Mouse (Mus musculus) spleen, embryonic (tissue): ENCODE data around the gene Fam71f1.

Experiments
- CTCF ChIA-PET: fragments of 350-600 bp; sonication (Branson Sonifier 250); formaldehyde crosslinking; loops from one replicate; lab custom pipeline; 2022; lab: Charles Lee

Gene Fam71f1

DNA sequence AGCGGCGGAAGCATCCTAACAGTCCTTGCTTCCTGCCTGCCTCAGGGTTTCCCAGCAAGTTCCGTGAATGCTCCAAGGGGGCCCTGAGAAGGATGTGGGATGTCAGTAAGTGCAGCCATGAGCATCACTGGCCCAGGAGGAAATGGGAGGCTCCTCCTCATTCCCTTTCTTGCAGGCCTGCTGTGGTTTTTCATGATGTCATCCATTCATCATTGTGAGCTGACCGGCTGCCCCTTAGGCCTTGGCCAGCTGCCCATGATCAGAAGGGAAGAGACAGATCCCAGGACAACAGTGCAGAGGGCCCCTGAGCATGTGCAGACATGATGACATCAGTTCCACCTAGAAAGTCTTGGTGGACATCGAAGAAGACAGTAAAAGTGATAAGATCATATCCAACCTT lies at the start of gene Fam71f1:
Gene Fam71f1 (plus strand): TSS at position 262 of the 400 bp plus-strand sequence.
- CTCF ChIA-PET, result no interaction called here

DNA sequence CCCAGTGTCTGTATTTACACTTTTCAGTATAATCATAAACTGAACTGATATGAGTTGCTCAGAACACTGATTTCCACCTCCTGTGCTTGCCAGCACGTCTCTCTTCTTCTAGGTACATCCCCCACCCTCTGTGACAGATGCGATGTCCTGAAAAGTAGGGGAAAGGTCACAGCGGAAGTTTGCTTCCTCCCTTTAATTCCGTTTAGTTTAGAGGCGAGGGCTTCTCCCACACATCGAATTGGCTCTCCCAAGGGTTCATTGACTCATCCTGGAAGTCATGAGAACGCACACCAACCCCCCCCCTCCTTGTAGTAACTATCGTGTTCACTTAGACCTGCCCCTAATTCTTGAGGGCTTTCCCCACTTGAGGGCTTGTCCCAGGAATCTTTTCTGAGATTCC lies 48.0 kb upstream of the Fam71f1 start:
- CTCF ChIA-PET, result no interaction called here

DNA sequence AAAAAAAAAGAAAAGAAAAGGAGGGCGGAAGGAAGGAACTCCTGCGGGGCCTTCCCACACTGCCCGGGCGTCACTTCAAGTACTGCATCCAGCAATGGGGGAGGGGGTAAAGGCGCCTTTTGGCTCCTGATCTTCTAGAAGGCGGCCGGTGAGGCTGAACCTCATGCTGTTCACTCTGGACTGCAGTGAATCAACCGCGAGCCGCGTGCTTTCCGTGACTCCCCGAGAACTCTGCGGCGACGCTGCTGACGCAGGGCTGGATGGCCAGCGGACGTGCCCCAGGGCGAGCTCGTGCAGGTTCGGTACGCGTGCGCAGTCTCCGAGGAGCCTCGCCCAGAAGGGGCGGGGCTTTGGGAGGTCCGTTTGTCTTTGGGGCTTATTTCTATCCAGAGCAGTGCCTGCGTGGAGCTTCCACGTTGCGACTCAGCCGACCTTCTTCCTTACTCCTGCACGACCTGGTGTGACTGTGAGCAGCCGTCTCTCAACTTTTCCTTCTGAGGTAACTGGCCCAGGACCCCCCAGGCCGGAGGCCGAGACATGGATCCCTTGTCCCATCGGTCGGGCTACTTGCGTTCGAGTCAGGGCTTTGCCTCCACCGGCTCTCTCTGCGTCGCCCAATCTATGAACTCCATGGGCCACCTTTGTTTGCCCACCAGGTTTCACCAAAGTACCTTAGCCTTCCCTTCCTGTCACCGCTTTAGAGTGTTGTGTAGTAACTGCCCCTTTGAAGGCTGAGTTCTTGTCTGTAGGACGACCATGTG lies 46.4 kb upstream of the Fam71f1 start, which contains the start of gene Hilpda:
Gene Hilpda (plus strand): TSS at position 177 of the 761 bp plus-strand sequence.
- CTCF ChIA-PET, result interaction anchor here (0.6 to 0.8 kb wide), 5 partner anchors 27 to 797 kb away, joined by 3 to 5 read pairs (median 3); partner anchors contain the start of gene Snd1

DNA sequence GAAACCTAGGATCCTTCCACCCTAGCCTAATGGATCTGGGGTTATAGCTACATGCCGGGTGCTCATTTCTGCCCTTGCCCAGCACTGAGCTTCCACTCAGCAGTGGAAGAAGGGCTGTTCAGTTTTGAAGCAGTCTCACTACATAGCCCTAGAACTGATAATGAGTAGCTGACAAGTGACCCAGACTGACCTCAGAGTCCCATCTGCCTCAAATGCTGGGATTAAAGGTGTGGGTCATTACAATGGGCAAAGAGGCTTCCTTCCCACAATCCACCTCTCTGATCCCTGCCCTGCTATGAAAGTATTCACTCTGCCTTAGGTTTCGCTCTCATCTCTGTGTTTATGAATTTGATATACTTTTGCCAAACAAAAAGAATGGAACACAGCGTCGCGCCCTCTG lies 42.2 kb upstream of the Fam71f1 start:
- CTCF ChIA-PET, result no interaction called here

DNA sequence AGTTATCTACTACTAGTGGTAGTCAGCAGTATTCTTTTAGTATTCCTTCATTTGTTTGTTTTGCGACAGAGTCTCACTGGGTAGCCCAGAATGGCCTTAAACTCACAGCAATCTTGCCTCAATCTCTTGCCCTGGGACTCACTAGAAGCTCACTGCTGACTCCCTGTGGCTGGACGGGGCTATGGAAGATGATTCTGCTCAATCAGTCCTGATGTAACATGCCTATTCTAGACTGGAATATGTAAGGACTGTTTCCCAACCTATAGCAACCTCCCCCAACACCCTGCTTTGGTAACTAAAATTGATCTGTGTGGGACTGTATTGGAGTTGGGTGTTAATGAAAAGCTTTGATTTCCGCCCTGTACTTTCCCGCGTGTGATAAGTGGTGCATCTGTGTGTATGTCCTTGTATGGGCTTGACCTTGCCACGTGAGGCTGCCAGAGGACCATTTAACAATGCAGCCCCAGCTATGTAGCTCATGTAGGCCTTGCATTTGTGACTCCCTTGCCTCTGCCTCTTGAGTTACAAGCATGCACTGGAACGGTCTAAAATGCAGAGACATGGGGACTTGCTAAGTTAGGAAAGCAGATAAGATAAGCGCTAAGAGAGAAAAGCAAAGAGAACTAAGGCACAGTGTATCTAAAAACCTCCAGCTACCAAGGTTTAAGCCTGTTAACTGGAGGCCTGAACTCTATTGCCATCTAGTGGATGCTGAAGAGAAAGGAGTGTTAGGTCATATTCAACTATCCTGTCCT lies 40.2 kb upstream of the Fam71f1 start:
- CTCF ChIA-PET, result interaction anchor here (0.5 to 1.3 kb wide), 3 partner anchors 38 to 1223 kb away, joined by 3 to 5 read pairs (median 3); no protein-coding TSS in a partner anchor

DNA sequence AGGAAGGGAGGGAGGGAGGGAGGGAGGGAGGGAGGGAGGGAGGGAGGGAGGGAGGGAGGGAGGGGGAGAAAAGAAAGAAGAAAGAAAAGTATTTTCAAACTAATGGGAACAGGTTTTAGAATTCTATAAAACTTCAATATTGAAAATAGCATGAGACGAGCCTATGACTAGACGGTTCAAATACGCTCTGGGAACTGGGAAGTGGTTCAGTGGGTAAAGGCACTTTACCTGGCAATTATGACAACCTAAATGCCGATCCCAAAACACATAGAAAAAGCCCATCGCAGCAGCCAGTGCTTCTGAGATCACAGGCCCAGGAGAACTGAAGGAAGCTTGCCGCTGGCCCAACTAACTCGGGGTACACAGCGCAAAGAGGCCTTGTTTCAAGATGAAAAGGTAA lies 39.6 kb upstream of the Fam71f1 start, which contains the start of gene Fam71f2:
Gene Fam71f2 (plus strand): TSS at position 301 of the 400 bp plus-strand sequence.
- CTCF ChIA-PET, result interaction anchor here (0.5 kb wide), 1 partner anchor 1222 kb away, joined by 5 read pairs; no protein-coding TSS in a partner anchor

DNA sequence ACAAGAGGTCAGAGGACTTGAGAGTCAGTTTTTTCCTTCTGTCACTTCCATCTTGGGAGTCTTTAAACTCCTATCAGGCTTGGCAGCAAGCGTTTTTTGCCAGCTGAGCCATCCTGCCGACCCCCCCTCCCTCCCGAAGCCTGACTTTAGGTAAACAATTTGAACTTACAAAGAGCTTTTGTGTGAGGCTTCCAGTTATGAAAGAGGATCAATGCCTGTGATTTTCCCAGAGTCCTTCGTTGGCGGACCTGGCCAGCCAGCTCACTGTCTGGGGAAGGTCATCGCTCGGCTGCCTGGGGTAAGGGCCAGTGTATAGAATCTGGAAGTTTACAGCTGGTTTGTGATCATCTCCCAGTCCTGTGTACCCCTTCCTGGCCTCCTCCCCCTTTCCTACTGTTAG lies 38.3 kb upstream of the Fam71f1 start:
- CTCF ChIA-PET, result interaction anchor here (0.6 kb wide), 1 partner anchor 72 kb away, joined by 4 read pairs; no protein-coding TSS in a partner anchor

DNA sequence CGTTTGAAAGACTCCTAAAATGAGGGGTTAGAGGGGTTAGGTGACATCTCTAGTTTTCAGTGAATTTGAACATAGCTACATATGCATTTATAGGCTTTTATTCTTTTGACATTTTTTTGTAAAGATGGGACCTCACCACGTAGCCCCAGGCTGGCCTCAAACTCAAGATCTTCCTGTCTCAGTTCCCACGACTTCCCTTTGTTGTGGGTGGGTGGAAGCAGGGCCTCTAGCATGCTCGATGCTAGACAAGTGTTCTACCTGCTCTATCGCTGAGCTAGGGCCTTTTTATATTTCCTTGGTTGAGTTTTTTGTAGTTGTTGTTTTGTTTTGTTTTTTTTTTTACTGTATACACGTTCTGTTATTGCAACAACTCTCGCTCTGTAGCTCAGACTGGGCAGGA lies 32.1 kb upstream of the Fam71f1 start:
- CTCF ChIA-PET, result no interaction called here

DNA sequence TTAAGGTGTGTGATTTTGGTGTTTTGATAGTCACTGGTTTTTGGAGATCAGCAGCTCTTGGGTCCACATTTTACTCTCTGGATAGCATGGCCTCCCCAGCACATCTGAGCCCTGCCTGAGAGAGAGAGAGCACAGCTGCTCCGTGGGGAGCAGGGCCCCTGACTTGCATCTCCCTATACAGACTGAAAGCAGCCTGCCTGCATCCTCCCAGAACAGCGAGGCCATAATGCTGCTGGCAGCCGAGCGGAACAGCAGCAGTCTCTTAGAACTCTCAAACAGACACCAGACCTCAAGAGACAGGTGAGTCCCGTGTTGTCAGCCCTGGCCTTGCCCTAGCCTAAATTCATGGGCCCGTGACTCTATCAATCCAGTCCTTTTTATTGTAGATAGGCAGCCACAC lies 31.5 kb upstream of the Fam71f1 start:
- CTCF ChIA-PET, result interaction anchor here (1.1 kb wide), 1 partner anchor 13 kb away, joined by 3 read pairs; no protein-coding TSS in a partner anchor

DNA sequence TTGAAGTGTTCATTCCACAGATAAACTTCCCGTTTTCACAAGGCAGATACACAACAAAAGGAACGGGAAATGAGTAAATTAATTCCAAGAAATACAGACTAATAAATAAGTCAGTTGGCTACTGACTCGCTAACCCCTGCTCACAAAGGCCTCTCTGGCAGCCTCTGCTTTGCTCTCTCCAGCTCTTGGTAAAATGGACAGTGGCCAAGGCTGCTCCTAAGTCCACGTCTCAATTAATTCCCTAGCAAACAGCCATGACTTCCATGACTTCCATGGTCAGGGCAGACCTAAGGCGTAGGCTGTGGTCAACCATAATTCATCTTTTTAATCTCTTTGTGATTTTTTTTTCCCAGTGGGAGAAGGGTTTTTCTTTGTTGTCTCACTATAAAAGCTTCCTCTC lies 31.0 kb upstream of the Fam71f1 start:
- CTCF ChIA-PET, result interaction anchor here (1.1 kb wide), 1 partner anchor 13 kb away, joined by 3 read pairs; no protein-coding TSS in a partner anchor

DNA sequence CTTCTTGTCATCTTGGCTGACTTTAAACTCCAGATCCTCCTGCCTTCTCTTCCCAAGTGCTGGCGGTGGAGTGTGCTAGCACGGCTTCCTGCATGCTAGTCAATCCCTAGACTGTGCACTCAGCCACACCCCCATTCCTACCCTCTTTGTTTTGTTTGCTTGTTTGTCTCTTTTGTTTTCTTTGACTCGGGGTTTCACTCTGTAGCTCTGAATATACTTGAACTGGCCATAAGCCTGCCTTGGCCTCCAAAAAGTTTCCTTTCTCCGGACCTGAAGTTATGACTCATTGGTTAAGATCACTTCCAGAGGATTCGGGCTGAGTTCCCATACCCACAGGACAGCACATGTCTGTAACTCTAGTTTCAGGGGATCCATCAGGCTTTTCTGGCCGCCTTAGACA lies 30.3 kb upstream of the Fam71f1 start:
- CTCF ChIA-PET, result no interaction called here

DNA sequence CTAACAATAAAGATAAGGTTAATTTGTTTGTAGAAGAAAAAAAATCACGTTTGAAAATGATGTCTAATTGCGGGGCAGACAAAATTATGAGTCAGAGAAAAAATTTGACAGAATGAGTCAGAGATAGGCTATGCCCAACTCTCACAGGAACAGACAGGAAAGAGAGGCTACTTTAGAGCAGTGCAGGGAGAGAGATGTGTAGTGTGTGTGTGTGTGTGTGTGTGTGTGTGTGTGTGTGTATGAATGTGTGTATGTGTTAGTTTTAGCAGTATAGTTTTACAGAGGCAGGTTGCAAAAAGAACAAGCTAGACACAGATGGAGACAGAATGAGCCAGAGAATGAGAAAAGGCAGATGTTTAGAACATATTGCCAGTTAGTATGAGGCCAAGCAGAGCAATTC lies 19.8 kb upstream of the Fam71f1 start:
- CTCF ChIA-PET, result interaction anchor here (0.5 kb wide), 1 partner anchor 380 kb away, joined by 12 read pairs; no protein-coding TSS in a partner anchor

DNA sequence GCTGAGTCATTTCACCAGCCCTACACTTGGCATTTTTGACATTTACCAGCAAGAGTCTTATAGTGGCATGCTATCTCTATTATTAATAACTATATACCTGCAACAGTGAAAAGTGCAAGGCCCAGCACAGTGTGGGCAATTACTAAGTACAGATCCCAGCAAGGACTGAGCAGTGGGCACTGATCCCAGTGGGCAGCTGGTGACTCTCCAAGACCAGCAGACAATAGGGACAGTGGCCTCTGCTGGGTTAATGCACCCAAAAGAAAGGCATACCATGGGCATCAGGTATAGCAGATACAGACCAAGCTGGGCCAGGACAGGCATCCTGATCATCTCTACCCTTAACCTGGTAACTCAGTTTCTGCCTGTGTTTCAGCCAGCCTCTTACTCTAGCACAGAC lies 15.7 kb upstream of the Fam71f1 start:
- CTCF ChIA-PET, result no interaction called here

DNA sequence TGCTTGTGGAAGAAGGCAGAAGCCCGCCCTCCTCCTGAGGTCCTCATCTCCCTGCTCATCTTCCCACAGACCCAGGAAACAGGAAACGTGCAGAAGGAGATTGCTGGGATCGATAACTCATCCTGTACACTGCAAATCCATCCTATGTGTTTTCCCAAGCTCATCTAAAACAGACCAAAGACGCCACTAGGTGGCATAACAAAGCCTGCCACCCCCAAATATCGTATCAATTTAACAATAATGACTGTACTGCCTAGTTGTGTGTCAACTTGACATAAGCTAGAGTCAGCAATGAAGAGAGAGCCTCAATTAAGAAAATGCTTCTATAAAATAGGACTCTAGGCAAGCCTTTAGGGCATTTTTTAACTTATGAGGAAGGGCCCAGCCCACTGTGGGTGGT lies 15.2 kb upstream of the Fam71f1 start:
- CTCF ChIA-PET, result no interaction called here

DNA sequence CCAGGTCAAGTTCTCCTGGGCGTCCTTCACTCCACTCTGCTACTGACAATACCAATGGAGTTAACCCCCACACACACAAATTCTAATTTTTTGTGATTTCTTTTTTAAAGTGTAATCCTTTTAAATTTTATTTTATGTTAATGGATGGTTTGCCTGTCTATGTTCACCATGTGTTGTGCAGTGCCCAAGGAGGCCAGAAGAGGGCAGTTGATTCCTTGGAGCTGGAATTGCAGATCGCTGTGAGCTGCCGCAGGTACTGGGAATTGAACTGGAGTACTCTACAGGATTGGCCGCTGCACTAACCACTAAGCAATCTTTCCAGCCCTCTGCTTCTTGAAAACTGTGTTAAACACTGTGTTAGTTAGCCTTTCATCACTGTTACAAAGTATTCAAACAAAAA lies 13.5 kb upstream of the Fam71f1 start:
- CTCF ChIA-PET, result no interaction called here

DNA sequence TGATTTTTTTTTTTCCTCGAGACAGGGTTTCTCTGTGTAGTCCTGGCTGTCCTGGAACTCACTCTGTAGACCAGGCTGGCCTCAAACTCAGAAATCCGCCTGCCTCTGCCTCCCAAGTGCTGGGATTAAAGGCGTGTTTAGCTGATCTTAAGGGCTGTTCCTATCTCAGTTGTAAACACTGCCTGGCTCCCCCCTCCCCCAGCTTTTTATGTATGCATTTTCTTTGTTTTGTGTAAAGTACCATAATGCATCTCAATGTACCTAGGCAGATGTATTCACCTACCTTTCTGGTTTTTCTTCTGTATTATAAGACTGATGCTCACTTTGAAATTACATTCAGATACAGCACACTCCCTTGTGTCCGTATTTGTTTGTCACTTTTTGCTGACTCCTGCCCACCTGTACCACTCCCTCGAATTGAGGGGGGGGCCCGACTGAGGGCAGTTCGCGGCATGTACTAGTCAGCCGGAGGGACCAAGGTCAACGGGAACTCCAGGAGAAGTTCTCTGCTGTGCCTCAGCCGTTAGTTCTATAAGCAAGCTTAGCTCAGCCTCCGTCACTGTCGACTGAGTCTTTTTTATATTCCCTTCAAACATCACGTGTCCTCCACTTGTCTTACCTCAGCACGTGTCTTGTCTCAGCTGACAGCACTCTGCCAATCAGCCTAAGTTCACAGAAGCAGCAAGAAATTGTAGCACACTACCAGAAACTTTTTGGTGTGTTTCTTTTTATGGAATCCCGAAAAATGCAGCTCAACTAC lies 9.9 kb upstream of the Fam71f1 start:
- CTCF ChIA-PET, result no interaction called here

DNA sequence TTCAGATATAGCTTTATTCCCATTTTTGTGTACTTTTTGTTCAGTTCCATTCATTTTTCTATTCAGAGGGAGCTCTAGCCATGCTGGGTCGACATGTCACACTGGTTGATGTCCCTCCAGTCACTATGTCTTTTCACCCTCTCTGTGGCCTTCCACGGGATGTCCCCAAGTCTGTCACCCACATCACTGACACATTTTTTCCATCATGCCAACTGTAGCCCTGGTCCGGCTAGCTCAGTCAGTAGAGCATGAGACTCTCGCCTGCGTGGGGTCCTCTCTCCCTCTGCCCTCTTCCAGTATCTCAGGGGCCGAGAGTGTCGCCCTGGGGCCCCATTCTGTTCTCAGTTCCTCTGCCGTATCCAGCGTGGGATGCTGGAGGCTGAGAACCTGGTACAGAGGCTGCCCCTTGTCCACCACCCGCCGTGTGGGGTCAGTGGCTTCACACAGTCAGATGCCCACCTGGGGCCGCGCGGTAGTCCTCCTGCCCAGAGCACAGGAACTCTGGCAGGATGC lies 5.2 kb upstream of the Fam71f1 start:
- CTCF ChIA-PET, result no interaction called here

DNA sequence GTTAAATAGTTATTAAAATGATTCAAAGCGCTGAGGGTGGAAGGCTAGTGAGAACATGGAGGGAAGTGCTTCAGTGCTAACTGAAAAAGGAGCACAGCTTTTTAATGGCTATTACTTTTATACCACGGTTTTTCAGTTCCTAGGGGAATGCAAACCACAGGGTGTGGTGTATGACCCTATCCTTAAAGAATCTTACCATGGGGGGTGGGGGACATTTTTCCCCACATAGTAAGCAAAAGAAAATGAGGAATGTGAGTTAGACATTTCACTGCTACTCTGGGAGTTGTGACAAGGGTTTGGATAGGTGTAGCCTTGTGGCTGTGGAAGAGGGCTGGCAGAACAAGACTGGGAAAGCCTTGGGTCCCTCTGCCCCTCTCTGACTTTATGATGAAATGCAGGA lies 1.7 kb upstream of the Fam71f1 start:
- CTCF ChIA-PET, result no interaction called here

DNA sequence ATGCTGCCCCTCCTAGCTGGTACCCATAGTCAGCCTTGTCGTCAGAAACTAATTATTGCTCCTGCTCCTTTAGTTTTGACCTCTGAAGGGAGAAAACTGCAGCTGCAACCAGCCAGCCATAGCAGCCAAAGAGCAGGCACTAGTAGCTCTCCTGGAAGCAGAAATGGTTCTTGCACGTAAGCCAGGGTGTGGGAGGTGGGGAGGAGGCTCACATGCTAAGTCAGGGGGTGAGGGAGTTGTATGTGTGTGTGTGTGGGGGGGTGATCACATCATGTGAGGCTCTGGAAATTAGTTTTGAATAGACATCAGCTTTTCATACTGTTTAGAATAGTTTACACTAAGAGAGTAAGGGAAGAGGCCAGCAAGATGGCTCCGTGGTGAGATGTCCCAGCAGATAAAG lies 999 bp upstream of the Fam71f1 start:
- CTCF ChIA-PET, result no interaction called here

DNA sequence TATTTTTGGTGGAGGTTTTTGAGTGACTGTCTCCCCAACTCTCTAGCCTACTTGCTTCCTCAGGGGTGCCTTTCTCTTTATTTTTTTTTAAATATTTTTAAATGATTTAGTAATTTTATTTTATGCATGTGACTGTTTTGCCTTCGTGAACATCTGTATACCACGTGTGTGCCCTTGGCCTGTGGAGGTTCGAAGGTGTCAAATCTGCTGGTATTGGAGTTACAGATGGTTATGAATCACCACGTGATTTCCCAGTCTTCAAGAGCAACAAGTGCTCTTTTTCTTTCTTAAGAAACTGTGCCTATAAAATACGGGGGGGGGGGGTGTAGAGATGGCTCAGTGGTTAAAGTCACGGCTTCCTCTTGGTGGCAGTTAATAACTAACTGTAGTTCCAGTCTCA lies 2.6 kb downstream of the Fam71f1 start:
- CTCF ChIA-PET, result no interaction called here

DNA sequence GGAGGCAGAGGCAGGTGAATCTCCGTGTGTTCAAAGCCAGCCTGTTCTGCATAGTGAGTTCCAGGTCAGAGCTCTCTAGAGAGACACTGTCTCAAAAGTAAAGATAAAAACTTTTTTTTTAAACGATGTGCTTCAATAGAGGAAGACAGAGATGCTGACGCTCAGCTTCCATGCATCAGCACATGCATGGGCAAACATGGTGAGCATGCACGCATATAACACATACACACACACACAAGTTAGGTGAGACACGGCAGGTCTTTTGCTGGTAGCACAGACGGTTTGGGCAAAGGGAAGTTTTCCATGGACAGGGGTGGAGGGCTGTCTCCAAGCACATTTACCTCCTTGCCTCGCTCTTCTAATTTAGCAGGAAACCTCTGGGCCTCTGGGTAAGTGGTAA lies 3.2 kb downstream of the Fam71f1 start:
- CTCF ChIA-PET, result no interaction called here
